Mouse (Mus musculus): Measurements from ENCODE around the gene Dcdc2b.

Gene Dcdc2b

DNA sequence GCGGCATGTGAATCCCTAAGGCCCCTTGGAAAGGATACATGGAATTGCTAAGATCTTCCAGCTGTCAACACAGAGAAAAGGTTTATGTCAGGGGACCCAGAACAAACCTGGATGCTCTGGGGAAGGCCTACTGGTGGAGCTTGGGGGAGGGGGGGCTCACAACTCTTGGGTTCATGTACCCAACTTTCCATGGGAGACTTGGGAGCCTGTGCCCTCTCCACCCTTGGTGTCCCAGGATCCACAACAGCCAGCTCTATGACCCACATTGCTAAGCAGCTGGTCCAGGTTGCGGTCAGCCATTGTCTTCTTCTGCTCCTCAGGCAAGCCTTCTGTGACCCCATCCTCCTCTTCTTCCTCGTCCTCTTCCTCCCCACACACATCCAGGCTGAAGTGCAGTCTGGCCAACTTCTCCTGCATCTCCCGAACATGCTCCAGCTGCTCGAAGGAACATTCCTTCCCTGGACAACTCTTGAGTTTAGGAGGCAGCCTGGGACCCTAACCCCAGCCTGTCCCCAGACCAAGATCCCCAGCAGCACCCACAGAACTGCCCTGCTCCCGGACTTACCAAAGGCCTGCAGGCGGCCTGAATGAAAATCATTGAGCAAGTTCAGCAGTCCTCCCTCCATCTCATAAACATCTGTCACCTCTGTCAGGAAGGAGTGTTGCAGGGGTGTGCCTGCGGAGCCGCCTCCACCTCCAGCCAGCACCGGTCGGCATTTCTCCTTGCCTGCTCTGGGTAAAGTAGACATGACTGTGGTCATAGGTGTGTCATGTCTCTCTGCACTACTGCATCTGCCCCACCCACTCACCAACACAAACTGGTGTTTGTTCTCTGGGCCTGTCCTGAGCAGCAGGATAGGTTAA is 6.6 kb upstream of the Dcdc2b start:
- DNase-seq, result no peak

DNA sequence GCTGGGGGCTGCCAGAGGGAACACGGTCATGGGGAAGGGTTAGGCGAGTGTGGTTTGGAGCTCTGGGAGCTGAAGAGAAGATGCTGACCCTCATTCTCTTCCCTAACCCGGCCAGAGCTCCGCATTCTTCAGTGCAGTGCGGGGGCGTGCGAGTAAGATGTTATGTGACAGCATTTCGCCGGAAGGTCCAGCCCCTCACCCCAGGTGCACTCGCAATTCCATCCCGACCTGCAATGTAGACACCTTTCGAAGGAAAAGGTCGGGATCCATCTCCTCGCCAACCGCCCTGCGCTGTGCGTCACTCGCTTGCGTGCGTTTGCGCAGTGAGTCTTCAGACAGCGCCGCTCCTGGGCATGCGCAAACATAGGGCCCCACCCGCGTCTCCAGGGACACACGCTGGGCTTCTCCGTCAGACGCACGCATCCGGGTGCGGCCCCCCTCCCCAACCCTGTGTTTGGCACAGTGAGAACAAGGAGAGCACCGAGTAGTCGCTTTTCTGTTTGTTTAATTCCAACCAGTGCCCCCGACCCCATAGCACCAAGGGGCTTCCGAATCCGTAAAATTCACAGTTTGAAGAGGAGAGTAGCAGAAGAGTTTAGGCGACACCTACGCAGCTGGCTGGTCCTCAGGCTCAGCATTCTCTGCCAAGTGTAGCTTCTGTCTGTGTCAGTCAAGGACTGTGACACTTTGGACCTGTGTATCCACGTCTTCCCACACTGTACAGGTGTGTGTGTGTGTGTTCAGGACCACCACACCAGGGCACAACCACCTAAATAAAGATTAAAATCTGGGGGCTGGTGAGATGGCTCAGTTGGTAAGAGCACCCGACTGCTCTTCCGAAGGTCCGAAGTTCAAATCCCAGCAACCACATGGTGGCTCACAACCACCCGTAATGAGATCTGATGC is 5.0 kb upstream of the Dcdc2b start, which contains the start of gene Iqcc:
Iqcc (minus strand) TSS at position 314 of the 906 bp plus-strand sequence.
- peak; percentile 97 for DNase-seq

DNA sequence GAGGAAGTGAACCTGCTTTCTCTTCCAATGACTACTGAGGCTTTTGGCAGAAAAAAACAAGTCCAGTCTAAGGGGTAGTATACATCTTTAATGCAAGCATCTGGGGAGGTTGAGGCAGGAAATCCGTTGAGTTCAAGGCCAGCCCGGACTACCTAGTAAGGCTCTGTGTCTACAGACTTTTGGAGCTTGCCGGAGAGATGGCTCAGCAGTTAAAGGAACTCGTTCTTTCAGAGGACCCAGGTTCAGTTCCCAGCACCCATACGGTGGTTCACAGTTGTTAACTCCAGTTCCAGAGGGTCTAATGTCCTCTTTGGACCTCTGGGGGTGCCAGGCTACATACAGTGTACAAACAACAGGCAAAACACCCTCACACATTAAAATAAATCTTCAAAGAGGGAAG is 4.0 kb upstream of the Dcdc2b start:
- DNase-seq, result no peak

DNA sequence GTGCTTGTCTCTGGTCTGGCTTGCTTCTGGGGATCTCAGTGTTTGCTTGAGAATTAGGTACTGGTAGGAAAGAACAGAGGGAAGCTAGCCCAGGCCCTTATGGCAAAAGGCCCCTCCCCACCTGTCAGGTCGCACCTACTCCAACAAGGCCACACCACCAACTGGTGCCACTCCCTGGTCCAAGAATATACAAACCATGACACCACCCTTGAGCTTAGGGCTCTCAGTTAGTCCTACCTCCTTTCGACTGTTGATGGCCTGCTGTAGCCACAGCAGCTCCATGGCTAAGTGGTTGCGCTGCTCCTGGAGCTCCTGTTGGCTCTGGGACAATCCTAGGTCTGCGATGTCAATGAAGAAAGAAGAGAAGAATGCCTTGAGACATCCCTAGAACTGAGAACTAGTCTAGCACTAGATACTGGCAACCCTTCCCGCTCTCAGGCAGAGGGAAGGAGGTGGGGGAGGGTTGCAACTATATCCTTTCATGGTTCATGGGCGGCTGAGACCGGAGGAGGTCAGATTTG is 3.1 kb upstream of the Dcdc2b start:
- DNase-seq, result no peak

DNA sequence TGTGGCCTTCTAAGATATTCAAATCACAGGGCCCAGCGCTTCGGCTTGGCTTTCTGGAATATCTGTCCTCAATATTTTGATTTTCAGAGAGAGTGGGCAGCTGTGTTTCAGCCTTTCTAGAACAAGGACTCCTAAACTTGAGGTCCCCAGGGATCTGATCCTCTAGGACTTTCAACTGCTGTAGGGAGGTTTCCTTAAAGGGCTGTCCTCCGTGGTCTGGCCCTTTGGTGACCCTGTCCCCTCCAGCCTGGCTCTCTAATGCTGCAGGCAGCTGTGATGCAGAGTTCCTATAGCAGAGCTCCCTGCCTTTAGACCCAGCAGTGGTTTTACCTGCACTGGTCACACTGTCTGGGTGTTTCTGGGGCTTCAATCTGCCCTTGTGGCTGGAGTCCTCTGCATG is 2.6 kb upstream of the Dcdc2b start:
- no peak for DNase-seq

DNA sequence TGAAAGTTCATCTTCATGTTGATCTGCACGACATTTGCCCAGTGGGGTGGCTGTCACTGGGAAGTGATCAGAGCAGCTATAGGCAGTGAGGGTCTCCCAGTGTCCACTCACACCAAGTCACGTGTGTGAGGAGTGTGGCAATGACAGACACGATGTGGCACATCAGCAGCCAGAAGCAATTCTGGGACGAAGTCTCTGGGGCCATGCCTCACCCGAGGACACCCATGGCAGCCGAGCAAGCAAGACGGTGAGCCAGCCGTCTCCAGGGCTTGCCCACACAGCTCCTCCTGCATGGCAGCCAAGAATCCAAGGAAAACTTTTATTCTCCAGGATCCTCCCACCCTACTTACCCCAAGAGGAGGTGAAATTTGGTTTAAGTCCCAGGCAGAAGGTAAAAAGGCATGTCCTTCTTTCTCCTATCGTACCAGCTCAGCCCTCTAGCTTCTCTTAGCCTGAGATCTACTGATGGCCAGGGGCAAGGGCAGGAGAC is 1.8 kb upstream of the Dcdc2b start:
- DNase-seq, result no peak

DNA sequence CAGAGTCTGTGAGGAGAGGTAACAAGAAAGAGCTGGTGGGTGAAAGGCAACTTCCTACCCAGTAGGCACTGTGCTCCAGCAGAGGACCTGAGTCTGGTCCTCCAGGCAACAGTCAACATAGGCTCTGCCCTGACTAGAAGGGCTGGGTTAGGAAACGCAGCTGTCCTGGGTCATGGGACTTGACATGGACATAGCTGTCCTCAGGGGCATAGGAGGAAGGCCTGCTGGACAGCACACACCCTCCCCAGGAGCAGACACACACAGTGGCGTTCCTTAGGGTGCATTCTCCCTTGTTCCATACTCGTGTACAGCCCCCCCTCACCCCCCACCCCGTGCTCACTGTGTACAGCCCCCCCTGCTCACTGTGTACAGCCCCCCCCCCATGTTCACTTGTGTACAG is 3.6 kb downstream of the Dcdc2b start:
- DNase-seq, result no peak

DNA sequence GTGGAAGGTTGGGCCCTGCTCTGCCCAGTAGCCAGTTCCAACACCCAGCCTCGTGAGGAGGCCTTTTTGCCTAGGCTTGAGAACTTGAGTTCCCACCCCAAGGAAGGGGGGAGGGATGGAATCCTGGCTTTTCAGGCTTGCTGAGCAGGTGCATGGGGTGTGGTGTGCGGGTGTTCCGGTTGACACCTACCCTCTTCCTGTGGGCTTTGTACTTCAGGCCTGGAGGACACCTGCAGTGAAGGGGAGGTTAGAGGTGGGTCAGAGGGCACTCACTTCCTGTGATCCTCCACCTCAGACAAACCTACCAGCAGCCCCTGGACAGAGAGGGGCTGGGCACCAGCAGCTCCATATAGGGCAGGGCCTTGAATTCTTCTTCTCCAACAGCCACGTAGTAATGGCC is 4.0 kb downstream of the Dcdc2b start:
- no peak for DNase-seq

DNA sequence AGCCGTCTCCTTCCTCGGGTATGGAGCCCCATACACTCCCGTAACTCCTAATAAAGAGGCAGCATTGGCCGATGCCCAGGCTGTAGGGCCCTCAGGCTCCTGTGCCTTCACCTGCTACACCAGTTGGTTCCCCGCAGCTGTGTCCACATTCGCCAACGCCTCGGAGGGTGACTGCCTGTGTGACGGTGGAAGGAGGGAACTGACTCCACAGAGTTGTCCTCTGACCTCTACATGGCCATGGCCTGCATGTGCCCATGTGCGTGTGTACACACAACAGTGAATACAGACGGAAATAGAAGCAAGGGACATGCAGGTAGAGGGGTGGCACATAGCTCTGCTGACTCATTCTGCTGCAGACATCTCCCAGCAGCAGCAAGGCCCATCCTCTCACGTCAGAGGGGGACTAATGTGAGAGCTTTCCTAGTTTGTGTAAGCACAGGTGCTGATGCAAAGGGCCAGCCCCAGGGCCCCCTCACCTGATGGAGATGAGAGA is 4.9 kb downstream of the Dcdc2b start:
- DNase-seq, result no peak

DNA sequence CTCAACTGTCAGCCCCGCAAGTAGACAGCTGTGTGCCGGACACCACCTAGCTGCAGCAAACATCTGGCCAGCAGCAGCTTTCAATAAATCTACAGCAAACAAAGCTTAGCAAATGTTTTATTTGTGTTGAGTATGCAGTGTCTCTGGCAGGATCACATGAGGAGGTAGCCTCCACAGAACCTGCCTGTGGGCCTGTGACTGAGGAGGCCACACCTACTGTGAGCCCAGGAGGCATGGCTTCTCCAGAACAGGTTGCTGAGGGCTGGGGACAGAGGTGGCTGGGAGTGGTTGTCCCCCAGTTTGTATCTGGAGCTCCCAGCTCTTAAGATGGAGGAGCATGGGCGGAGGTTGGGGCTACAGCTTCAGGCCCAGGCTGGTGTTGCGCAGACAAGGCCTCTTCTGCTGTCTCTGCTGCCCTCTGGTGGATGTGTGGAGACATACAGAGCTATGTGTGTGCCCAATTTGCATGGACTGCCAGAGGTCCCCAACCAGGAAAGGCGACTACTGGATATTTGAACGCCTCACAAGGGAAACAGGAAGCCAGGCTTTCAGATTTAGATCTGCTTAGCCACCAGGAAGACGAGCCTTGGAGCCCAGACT is 5.5 kb downstream of the Dcdc2b start:
- DNase-seq, result peak; percentile 84

DNA sequence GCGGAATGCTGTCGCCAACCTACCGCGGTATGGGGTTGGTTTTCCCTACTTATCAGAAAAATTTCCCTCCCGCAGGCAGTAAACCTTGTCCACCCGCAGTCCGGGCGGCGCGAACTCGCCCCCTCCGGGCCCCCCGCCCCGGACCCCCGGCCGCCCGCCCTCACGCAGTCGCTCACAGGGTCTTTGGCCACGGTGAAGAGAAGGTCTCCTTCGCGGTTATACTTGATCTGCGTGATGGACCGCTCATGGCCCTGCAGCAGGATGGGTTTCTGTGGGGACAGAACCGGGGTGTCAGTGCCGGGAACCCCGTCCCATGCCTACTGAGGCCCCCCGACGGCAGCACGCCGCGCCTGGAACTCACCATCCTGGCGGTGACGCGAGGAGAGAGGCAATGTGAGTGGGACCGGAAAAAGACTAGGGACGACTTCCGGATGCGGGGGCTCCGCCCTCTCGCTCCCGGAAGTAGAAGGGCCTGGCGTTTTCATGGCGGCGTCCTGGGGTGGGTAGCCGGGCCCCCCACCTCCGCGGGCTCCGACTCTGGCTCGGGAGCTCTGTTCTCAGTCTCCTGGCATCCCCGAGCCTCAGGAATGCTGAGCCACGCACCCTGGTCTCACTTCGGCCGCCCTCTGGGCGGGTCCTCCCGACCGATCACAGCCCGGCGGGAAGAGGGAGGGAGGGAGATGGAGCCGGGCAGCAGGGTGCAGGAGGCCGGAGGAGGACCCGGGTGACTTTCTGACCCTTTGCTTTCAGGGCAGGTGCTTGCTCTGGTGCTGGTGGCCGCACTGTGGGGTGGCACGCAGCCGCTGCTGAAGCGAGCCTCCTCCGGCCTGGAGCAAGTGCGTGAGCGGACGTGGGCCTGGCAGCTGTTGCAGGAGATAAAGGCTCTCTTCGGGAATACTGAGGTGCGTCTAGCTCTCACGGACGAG is 13.6 kb downstream of the Dcdc2b start, which contains the start of the genes Eif3i and Tmem234:
Eif3i (minus strand) TSS at position 416 of the 926 bp plus-strand sequence.
Tmem234 (plus strand) TSS at position 436 of the 926 bp plus-strand sequence.
- peak; percentile 84 for DNase-seq

DNA sequence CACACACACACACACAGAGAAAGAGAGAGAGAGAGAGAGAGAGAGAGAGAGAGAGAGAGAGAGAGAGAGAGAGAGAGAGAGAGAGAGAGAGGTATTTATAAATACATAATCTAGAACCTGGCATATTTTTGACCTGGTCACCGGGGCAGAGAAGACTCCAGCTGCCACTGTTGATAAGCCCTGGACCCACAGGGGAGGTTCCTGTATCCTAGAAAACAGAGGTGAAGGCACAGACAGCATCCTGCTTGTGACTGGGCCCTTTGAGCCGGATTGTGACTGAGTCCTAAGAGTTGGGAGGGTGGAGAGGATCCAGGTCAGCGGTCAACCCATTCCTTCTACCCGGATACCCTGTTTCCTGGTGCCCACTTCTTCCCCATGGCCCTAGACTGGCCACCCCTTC is 25.2 kb downstream of the Dcdc2b start:
- no peak for DNase-seq

DNA sequence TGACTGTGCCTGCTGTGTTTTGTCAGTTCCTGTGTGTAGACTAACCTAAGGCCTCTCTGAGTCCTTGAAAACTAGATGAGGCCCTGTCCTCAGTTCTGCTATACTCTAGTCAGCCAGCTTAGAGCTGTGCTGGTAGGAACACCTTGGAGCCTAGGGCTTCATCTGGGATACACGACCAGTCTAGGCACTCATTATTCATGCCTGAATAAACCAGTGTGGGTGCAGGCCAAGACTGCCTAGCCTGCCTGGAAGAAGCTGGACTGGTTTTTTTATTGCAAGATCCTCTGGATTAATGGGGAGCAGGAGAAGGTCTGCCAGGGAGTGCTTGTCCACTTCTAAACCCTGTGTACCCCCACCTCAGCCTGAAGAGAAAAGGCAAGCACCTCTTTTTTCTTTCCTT is 27.1 kb downstream of the Dcdc2b start:
- DNase-seq, result peak; percentile 58

DNA sequence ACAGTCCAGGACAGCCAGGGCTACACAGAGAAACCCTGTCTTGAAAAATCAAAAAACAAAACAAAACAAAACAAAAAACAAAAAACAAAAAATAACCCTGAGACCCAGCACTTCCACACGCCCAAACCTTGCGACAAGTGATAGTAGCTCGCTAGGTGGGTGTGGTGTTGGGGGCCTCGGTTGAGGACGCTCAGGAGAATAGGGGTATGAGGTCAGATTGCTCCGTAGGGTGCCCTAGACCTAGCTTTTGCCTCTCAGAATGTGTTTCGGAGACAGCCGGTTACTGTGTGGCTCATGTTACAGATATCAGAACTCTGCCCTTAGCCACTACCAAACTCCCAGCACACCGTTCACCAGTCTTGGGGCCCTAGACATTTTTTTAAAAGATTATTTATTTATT is 28.3 kb downstream of the Dcdc2b start:
- DNase-seq, result no peak

DNA sequence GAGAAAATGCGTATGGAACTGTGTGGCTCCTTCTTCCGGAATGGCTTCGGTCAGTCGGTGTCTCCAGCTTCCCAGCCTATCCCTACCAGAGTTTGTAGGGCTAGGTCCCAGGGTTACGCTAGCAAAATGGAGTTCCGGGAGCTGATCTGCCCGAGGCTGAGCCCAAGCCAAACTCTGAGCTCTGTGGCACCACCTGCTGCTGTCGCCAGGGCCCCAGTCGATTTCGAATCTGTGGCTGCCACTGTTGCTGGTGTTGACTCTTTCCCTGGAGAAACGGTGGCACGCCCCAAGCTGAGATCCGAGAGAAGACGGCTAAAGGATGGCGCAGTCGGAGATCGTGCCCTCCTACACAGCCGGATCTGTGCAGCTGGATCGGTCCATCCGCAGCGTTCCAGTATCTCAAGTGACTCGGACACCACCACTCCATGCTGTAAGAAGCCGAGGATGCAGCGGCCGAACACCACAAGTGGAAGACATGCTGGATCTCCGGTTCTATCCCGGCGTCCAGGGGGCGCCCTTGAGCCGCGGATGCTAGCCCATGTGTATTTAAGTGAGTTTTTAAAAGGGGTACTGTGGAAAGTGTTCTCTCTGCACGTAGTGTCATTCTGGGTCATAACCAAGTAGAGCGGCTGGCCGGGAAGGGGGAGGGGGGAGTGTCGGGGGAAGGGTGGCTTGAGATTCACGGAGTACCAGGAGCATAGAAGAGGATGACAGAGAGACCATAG is 29.0 kb downstream of the Dcdc2b start:
- DNase-seq, result peak; percentile 91

DNA sequence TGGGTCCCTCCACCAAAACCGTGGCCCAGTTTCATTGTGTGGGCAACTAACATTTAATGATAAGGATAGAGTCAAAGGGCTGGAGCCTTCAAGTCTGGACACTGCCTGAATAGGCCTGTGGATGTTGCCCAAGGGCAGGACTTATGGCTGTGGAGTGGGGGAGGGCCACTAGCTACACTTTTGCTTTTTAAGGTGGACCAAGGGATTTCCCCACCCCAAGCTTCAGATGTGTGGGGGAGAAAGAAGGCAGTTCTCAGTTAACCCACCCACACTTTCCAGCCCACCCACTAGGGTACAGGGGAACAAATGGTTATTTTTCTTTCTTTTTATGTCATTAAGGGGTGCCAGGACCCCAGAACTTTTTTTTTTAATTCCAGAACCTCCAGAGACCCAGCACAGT is 29.7 kb downstream of the Dcdc2b start:
- no peak for DNase-seq

DNA sequence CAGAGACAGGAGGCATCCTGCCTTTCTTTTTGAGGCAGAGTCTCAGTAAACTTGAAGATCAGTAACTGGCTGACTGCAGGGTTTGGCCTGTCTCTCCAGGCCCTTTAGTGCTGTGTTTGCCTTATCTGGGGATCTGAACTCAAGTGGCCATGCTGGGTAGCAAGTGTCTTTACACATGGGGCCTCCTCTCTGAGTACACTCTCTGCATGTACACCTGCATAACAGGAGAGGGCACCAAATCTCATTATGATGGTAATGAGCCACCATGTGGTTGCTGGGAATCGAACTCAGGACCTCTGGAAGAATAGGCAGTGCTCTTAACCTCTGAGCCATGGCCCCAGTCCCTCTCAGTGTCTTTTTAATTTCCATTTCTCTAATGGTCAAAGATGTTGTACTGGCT is 31.8 kb downstream of the Dcdc2b start:
- DNase-seq, result no peak

DNA sequence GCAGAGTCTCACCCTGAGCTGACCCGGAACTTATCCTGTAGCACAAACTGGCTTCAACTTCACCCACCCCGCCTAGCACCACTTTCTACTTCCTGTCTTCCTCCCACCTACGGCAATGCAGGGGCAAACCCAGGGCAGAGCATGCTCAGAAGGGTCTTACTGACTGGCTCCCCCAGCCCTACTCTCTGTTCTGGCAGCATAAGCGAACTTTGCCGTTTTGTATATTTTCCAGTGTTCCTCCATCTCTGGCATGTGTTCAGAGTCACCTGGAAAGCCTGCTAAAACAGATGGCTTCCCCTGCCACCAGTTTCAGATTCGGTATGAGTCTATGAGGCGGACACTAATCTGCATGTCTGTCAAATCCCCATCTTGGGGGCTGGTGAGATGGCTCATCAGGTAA is 33.7 kb downstream of the Dcdc2b start:
- no peak for DNase-seq

DNA sequence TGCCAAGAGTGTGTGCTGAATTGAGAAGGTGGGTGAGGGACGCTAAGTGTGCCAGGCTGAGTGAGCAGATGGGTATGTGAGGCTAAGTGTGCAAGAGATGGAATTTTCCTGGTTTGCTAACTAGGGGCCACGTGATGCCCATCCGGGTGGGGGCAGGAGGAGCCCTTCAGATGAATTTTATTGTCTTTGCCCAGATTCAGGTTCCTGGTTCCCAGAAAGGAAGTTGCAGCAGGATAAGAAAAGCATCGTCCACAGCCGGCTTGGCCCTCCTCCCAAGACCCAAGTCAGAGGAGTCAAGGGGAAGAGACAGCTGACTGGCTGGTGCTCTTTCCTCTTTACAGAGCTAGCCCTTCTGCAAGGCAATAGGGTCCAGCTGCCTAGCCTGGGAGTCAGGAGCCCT is 35.6 kb downstream of the Dcdc2b start, which contains the start of gene Fam167b:
Fam167b (minus strand) TSS at position 84 of the 400 bp plus-strand sequence.
- DNase-seq, result peak; percentile 75

DNA sequence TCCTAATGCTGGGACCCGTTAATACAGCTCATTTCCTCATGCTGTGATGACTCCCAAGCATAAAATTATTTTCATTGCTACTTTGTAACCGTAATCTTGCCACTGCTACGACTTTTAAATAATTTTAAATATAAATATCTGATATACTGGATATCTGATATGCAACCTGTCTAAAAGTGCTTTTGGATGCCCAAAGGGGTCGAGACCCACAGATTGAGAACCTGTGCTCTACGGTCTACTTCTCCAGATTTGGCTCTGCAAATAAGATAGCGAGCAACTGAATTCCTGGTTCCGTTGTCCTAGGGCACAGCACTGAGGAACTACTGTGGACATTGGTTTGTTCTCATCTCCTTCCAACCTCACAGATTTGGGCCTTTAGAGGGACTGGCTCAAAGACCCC is 36.4 kb downstream of the Dcdc2b start:
- DNase-seq, result no peak

Measured in kidney, adult 9 months (tissue).